Mouse (Mus musculus) 3134 (cell line): ENCODE measurements at regions not wholly inside any gene's neighbourhood (a gene's known extent, or its start where the extent isn't known, plus 50 kb on each side); places are given as distances from the start of the nearest gene placed in this dataset.

Experiments used
- DNase-seq: peaks from one replicate; pipeline ENCODE4 v3.0.0-alpha.2; 2011; ENCODE audit warnings: low spot score; ENCODE audit not compliant: insufficient read length; ENCODE audit errors: extremely low read depth

GRCm38 (mm10) chr10:83895741-83896150, 173.1 kb downstream of the 1500009L16Rik start:
- DNase-seq: no peak

- DNase-seq: no peak
Observed at GRCm38 (mm10) chr10:83896160-83896559, 173.5 kb downstream of the 1500009L16Rik start.

GRCm38 (mm10) chr10:83897558-83897957, 174.9 kb downstream of the 1500009L16Rik start:
- no peak for DNase-seq

- no peak for DNase-seq
Observed at GRCm38 (mm10) chr10:83906751-83907150, 184.1 kb downstream of the 1500009L16Rik start.

GRCm38 (mm10) chr10:83910649-83911370, 188.1 kb downstream of the 1500009L16Rik start:
- no peak for DNase-seq

GRCm38 (mm10) chr10:83914401-83915132, 191.9 kb downstream of the 1500009L16Rik start:
- no peak for DNase-seq

- no peak for DNase-seq
Observed at GRCm38 (mm10) chr10:83915133-83915730, 192.6 kb downstream of the 1500009L16Rik start.

GRCm38 (mm10) chr10:83926990-83927389, 204.3 kb downstream of the 1500009L16Rik start:
- no peak for DNase-seq

- no peak for DNase-seq
Observed at GRCm38 (mm10) chr10:83927554-83927953, 204.9 kb downstream of the 1500009L16Rik start.

- no peak for DNase-seq
Observed at GRCm38 (mm10) chr10:83931758-83932157, 209.1 kb downstream of the 1500009L16Rik start.

- DNase-seq: no peak
Observed at GRCm38 (mm10) chr10:83933201-83933600, 210.5 kb downstream of the 1500009L16Rik start.

- no peak for DNase-seq
Observed at GRCm38 (mm10) chr10:83934498-83934897, 211.8 kb downstream of the 1500009L16Rik start.

- DNase-seq: no peak
Observed at GRCm38 (mm10) chr10:83937168-83937567, 214.5 kb downstream of the 1500009L16Rik start.

GRCm38 (mm10) chr10:83942101-83942500, 219.4 kb downstream of the 1500009L16Rik start:
- DNase-seq: no peak

GRCm38 (mm10) chr10:83944158-83944557, 221.5 kb downstream of the 1500009L16Rik start:
- no peak for DNase-seq

- DNase-seq: no peak
Observed at GRCm38 (mm10) chr10:83944897-83945296, 222.2 kb downstream of the 1500009L16Rik start.

GRCm38 (mm10) chr10:83945503-83945902, 222.8 kb downstream of the 1500009L16Rik start:
- DNase-seq: no peak

- no peak for DNase-seq
Observed at GRCm38 (mm10) chr10:83946186-83947176, 223.8 kb downstream of the 1500009L16Rik start.

GRCm38 (mm10) chr10:83957118-83957759, 234.6 kb downstream of the 1500009L16Rik start:
- DNase-seq: no peak

- no peak for DNase-seq
Observed at GRCm38 (mm10) chr10:83958397-83958796, 235.7 kb downstream of the 1500009L16Rik start.
